Mouse (Mus musculus) midbrain, embryonic 14.5 days (tissue): Measurements from ENCODE around the gene Olfr704. TPM values are rescaled to one million over a fixed set of nuclear protein-coding genes. Genes with fewer than 3 reads are reported as not detected.
"Not testable (repeated sequence)": the region's sequence is repeated elsewhere in the genome, so short reads cannot be mapped to it uniquely, and the experiment has no call there.

Experiments
- ATAC-seq: fragments of 200-750 bp; cut with Nextera tagmentation; 2 replicates; pipeline ENCODE4 v1.8.0; 2017; ENCODE audit warnings: moderate number of reproducible peaks, moderate library complexity; ENCODE audit not compliant: low FRiP score, low TSS enrichment
- DNase-seq: peaks from one replicate; pipeline ENCODE4 v3.0.0-alpha.2; 2015
- H3K27ac ChIP-seq: fragments of 300-500 bp; sonication (generic); replicated peaks from 2 replicates; pipeline ENCODE4 v1.5.1; 2014; ENCODE audit warnings: mild to moderate bottlenecking, low read depth, low read length, moderate library complexity
- H3K27me3 ChIP-seq: fragments of 300-500 bp; sonication (generic); 2 replicates; pipeline ENCODE4 v1.6.1; 2014; ENCODE audit warnings: low read length, control low read depth, mixed read lengths; ENCODE audit not compliant: control insufficient read depth, insufficient read depth
- H3K36me3 ChIP-seq: fragments of 300-500 bp; sonication (generic); 2 replicates; pipeline ENCODE4 v1.6.1; 2014; ENCODE audit warnings: low read length, control low read depth; ENCODE audit not compliant: control insufficient read depth, insufficient read depth
- H3K4me1 ChIP-seq: fragments of 300-500 bp; sonication (generic); 2 replicates; pipeline ENCODE4 v1.6.1; 2014; ENCODE audit warnings: mild to moderate bottlenecking, antibody characterized with exemption, low read length, control low read depth; ENCODE audit not compliant: control insufficient read depth, insufficient read depth
- H3K4me2 ChIP-seq: fragments of 300-500 bp; sonication (generic); 2 replicates; pipeline ENCODE4 v1.6.1; 2014; ENCODE audit warnings: mild to moderate bottlenecking, low read length, moderate library complexity
- H3K4me3 ChIP-seq: fragments of 300-500 bp; sonication (generic); replicated peaks from 2 replicates; pipeline ENCODE4 v1.5.1; 2014; ENCODE audit warnings: low read depth, low read length
- H3K9ac ChIP-seq: fragments of 300-500 bp; sonication (generic); replicated peaks from 2 replicates; pipeline ENCODE4 v1.6.1; 2014; ENCODE audit warnings: mild to moderate bottlenecking, low read length, moderate library complexity
- H3K9me3 ChIP-seq: fragments of 300-500 bp; sonication (generic); 2 replicates; pipeline ENCODE4 v1.6.1; 2016; ENCODE audit warnings: low read length, control low read depth, mixed read lengths; ENCODE audit not compliant: control insufficient read depth
- WGBS: fragments of 180-500 bp; shearing (Covaris S2); extraction: QIAGEN DNeasy Blood & Tissue Kit; methylation state at CpG from one replicate; pipeline ENCODE4 v1.1.7; 2014; 5-methylcytosine and 5-hydroxymethylcytosine counted together
- polyA plus RNA-seq: library from polyadenylated mRNA; unstranded; fragments of >200 nt; fragmentation: Nextera tagmentation; extraction: Ambion mirVana; gene quantifications from 2 replicates; pipeline ENCODE4 v1.2.1, GENCODE M21; 2014

The Olfr704 gene
- polyA plus RNA-seq: not detected in 2 replicates

GRCm38 (mm10) chr7:106862885-106863284 is at the start of gene Olfr704:
Gene Olfr704, plus strand, starts transcription at chr7:106863185.
- Histone ChIP-seq H3K36me3 (no peaks in the 10 kb centered on the region), H3K4me2 (no peak within 1 kb of the TSS), H3K4me3 (no peak within 1 kb of the TSS), H3K27ac (no peak within 1 kb of the TSS), H3K27me3 (no peaks in the 10 kb centered on the region), H3K4me1 (no peaks in the 10 kb centered on the region), H3K9me3 (no peaks in the 10 kb centered on the region), H3K9ac (no peak within 1 kb of the TSS)
- DNase-seq (no peak), ATAC-seq (no peak)

GRCm38 (mm10) chr7:106813829-106814228 is 49.2 kb upstream of the Olfr704 start, which contains the start of gene Olfr701:
Gene Olfr701, plus strand, starts transcription at chr7:106814129.
- Histone ChIP-seq H3K27ac (no peak within 1 kb of the TSS), H3K9me3 (no peaks in the 10 kb centered on the region), H3K4me3 (no peak within 1 kb of the TSS), H3K4me1 (no peaks in the 10 kb centered on the region), H3K9ac (no peak within 1 kb of the TSS), H3K4me2 (no peak within 1 kb of the TSS), H3K36me3 (no peaks in the 10 kb centered on the region), H3K27me3 (no peaks in the 10 kb centered on the region)
- WGBS: 71% methylated on average over 2 of the region's 2 CpGs
- ATAC-seq (no peak), DNase-seq (no peak)

- ATAC-seq (no peak), DNase-seq (peak; percentile 12)
- Histone ChIP-seq H3K36me3 (no peaks in the 10 kb centered on the region), H3K27me3 (no peaks in the 10 kb centered on the region), H3K27ac (no peak overlapping the region), H3K9ac (no peak overlapping the region), H3K4me1 (no peaks in the 10 kb centered on the region), H3K4me2 (no peak overlapping the region), H3K9me3 (no peaks in the 10 kb centered on the region), H3K4me3 (no peak overlapping the region)
- 54% methylated on average over 2 of the region's 2 CpGs for WGBS
Measured at GRCm38 (mm10) chr7:106815775-106816174, 47.2 kb upstream of the Olfr704 start.

GRCm38 (mm10) chr7:106818414-106818813 is 44.6 kb upstream of the Olfr704 start:
- no peak overlapping the region for H3K4me3 ChIP-seq
- no peak overlapping the region for H3K9ac ChIP-seq
- no peaks in the 10 kb centered on the region for H3K36me3 ChIP-seq
- ATAC-seq (no peak), DNase-seq (no peak)
- H3K27me3 ChIP-seq: no peaks in the 10 kb centered on the region
- no peaks in the 10 kb centered on the region for H3K9me3 ChIP-seq
- no peak overlapping the region for H3K27ac ChIP-seq
- no peak overlapping the region for H3K4me2 ChIP-seq
- H3K4me1 ChIP-seq: no peaks in the 10 kb centered on the region

- Histone ChIP-seq H3K4me2 (no peak within 1 kb of the TSS), H3K36me3 (no peaks in the 10 kb centered on the region)
- no peak for ATAC-seq
Measured at GRCm38 (mm10) chr7:106833793-106834192, 29.2 kb upstream of the Olfr704 start, which contains the start of gene Olfr702. Gene Olfr702, minus strand, starts transcription at chr7:106833893.

GRCm38 (mm10) chr7:106843060-106843459 is 19.9 kb upstream of the Olfr704 start, which contains the start of gene Olfr703:
Gene Olfr703, plus strand, starts transcription at chr7:106843360.
- H3K4me3 ChIP-seq: no peak within 1 kb of the TSS
- no peaks in the 10 kb centered on the region for H3K36me3 ChIP-seq
- no peak within 1 kb of the TSS for H3K4me2 ChIP-seq
- DNase-seq (no peak), ATAC-seq (no peak)
- 69% methylated on average over 2 of the region's 2 CpGs for whole genome bisulfite sequencing
- H3K27me3 ChIP-seq: no peaks in the 10 kb centered on the region
- no peaks in the 10 kb centered on the region for H3K9me3 ChIP-seq
- H3K27ac ChIP-seq: no peak within 1 kb of the TSS
- no peaks in the 10 kb centered on the region for H3K4me1 ChIP-seq
- H3K9ac ChIP-seq: no peak within 1 kb of the TSS

More at GRCm38 (mm10) chr7:106833793-106834192, 29.2 kb upstream of the Olfr704 start, which contains the start of gene Olfr702:
- Histone ChIP-seq H3K27ac (no peak within 1 kb of the TSS), H3K9ac (no peak within 1 kb of the TSS), H3K4me3 (no peak within 1 kb of the TSS), H3K9me3 (no peaks in the 10 kb centered on the region), H3K27me3 (no peaks in the 10 kb centered on the region), H3K4me1 (no peaks in the 10 kb centered on the region)
- no peak for DNase-seq

- Histone ChIP-seq H3K4me2 (no peak within 1 kb of the TSS), H3K4me3 (no peak within 1 kb of the TSS), H3K9me3 (no peaks in the 10 kb centered on the region), H3K4me1 (no peaks in the 10 kb centered on the region), H3K27me3 (no peaks in the 10 kb centered on the region), H3K36me3 (no peaks in the 10 kb centered on the region), H3K9ac (no peak within 1 kb of the TSS), H3K27ac (no peak within 1 kb of the TSS)
- no peak for ATAC-seq
- 84% methylated on average over 3 of the region's 3 CpGs for WGBS
- no peak for DNase-seq
Measured at GRCm38 (mm10) chr7:106876791-106877190, 13.8 kb downstream of the Olfr704 start, which contains the start of gene Olfr705. Gene Olfr705, minus strand, starts transcription at chr7:106876891.

- ATAC-seq (no peak), DNase-seq (no peak)
- WGBS: 93% methylated on average over 2 of the region's 2 CpGs
- Histone ChIP-seq H3K36me3 (no peaks in the 10 kb centered on the region), H3K4me1 (no peaks in the 10 kb centered on the region), H3K9me3 (no peaks in the 10 kb centered on the region), H3K9ac (no peak within 1 kb of the TSS), H3K27me3 (no peaks in the 10 kb centered on the region), H3K4me2 (no peak within 1 kb of the TSS), H3K4me3 (no peak within 1 kb of the TSS), H3K27ac (no peak within 1 kb of the TSS)
Measured at GRCm38 (mm10) chr7:106888062-106888461, 25.1 kb downstream of the Olfr704 start, which contains the start of gene Olfr706. Gene Olfr706, minus strand, starts transcription at chr7:106888162.

- not testable (repeated sequence) for H3K4me1 ChIP-seq, H3K9ac ChIP-seq, H3K36me3 ChIP-seq, H3K4me2 ChIP-seq, H3K9me3 ChIP-seq, ATAC-seq, DNase-seq, H3K27me3 ChIP-seq, H3K4me3 ChIP-seq, H3K27ac ChIP-seq
- WGBS: 83% methylated on average over 3 of the region's 3 CpGs
Measured at GRCm38 (mm10) chr7:106901141-106901540, 38.2 kb downstream of the Olfr704 start, which contains the start of gene Olfr707. Gene Olfr707, minus strand, starts transcription at chr7:106901241.
